ENCODE assay signal across 12 mouse cellular contexts in genomic region chr2:152409781-152410180, GRCm38 (mm10). TPM values are rescaled to one million over a fixed set of nuclear protein-coding genes. Genes with fewer than 3 reads are reported as not detected.
DNase-seq lines count a peak whose midpoint lies in the region; ATAC-seq and TF ChIP-seq lines count a peak whose summit lies in the region.
"Had no signal": no experiment of that assay in that cellular context is flagged by ENCODE, and none has a peak within 500 bp of the region (broad histone marks: within the 10 kb centered on the region; RNA-seq: fewer than 3 reads in every experiment).

No protein-coding gene starts in this region.

- peak overlapping the region; percentile 96 to 99 for H3K27ac ChIP-seq in heart, embryonic 14.5 days (replicated peaks in 1 of 2; ENCODE audit: control insufficient read depth in 1 of 2, insufficient read depth in 1 of 2, low read depth in 2 of 2, low read length in 2 of 2)
- peak overlapping the region; percentile 34; the same call in 1 of the 2 replicates for H3K27ac ChIP-seq in lung, postnatal 0 days (ENCODE audit: low read length)
- peak overlapping the region; percentile 74; the same call in 1 of the 2 replicates for H3K27ac ChIP-seq in hindbrain, embryonic 15.5 days (replicated peaks)
- H3K27ac ChIP-seq in stomach, embryonic 16.5 days (ENCODE audit: low read length), result peak overlapping the region; percentile 99
- H3K27ac ChIP-seq: left cerebral cortex, adult 2 months had no signal

- H3K27me3 ChIP-seq in heart, embryonic 14.5 days (ENCODE audit: control insufficient read depth, insufficient read depth, low read length), result no peaks in the 10 kb centered on the region
- H3K27me3 ChIP-seq in lung, postnatal 0 days (replicated peaks; ENCODE audit: insufficient read depth, low read length), result no peaks in the 10 kb centered on the region
- H3K27me3 ChIP-seq in hindbrain, embryonic 15.5 days, result no peaks in the 10 kb centered on the region
- H3K27me3 ChIP-seq in stomach, embryonic 16.5 days (ENCODE audit: control insufficient read depth, insufficient read depth, low read length), result no peaks in the 10 kb centered on the region

- no peak for ATAC-seq in heart, embryonic 14.5 days (ENCODE audit: insufficient number of reproducible peaks, insufficient read depth, low FRiP score, low read depth)
- no peak for ATAC-seq in lung, postnatal 0 days
- no peak for ATAC-seq in hindbrain, embryonic 15.5 days (ENCODE audit: low FRiP score, low read depth)
- ATAC-seq in stomach, embryonic 16.5 days (ENCODE audit: insufficient read depth, low FRiP score), result no peak
- ATAC-seq: inflammation-experienced regulatory T-cells, adult 6 months had no signal

- H3K4me1 ChIP-seq in heart, embryonic 14.5 days (ENCODE audit: control insufficient read depth in 2 of 2, insufficient read depth in 2 of 2, low read length in 2 of 2), result peaks cover 22 to 37% of the 10 kb centered on the region in 2 experiments
- H3K4me1 ChIP-seq in lung, postnatal 0 days (ENCODE audit: insufficient read depth, low read depth, low read length), result peaks cover 11% of the 10 kb centered on the region; the same call in 1 of the 2 replicates
- peaks cover 52% of the 10 kb centered on the region for H3K4me1 ChIP-seq in hindbrain, embryonic 15.5 days (replicated peaks)
- peaks cover 31% of the 10 kb centered on the region for H3K4me1 ChIP-seq in stomach, embryonic 16.5 days (ENCODE audit: control insufficient read depth, insufficient read depth, low read length)

- TF ChIP-seq EP300 in lung, postnatal 0 days (IDR thresholded peaks at IDR 0.05), result no peak

- no peak overlapping the region for H3K9ac ChIP-seq in heart, embryonic 14.5 days (ENCODE audit: low read length)
- no peak overlapping the region for H3K9ac ChIP-seq in lung, postnatal 0 days (replicated peaks; ENCODE audit: low read depth)
- H3K9ac ChIP-seq in hindbrain, embryonic 15.5 days, result no peak overlapping the region
- no peak overlapping the region; the same call in 1 of the 2 replicates for H3K9ac ChIP-seq in stomach, embryonic 16.5 days (ENCODE audit: low read length)

- H3K4me3 ChIP-seq in heart, embryonic 14.5 days (ENCODE audit: control insufficient read depth in 1 of 2, insufficient read depth in 1 of 2, low read depth in 1 of 2, low read length in 2 of 2), result no peak overlapping the region
- H3K4me3 ChIP-seq in lung, postnatal 0 days (ENCODE audit: low read depth, low read length), result no peak overlapping the region
- H3K4me3 ChIP-seq in hindbrain, embryonic 15.5 days, result no peak overlapping the region
- H3K4me3 ChIP-seq in stomach, embryonic 16.5 days (replicated peaks; ENCODE audit: low read length), result no peak overlapping the region
- H3K4me3 ChIP-seq: left cerebral cortex, adult 2 months; megakaryocyte, embryonic 14.5 days had no signal

- no peak for DNase-seq in heart, postnatal 4 days
- DNase-seq in lung, postnatal 0 days (ENCODE audit: low spot score), result no peak
- no peak for DNase-seq in lung, postnatal 36 days
- DNase-seq in ovary, adult 18-20 months (ENCODE audit: low spot score), result no peak
- DNase-seq: cerebellum, adult 11 months had no signal

- peaks cover 7% of the 10 kb centered on the region; the same call in 1 of the 2 replicates for H3K36me3 ChIP-seq in heart, embryonic 14.5 days (ENCODE audit: control insufficient read depth, insufficient read depth, low read length)
- no peaks in the 10 kb centered on the region for H3K36me3 ChIP-seq in lung, postnatal 0 days (ENCODE audit: insufficient read depth, low read length)
- H3K36me3 ChIP-seq in hindbrain, embryonic 15.5 days, result no peaks in the 10 kb centered on the region
- no peaks in the 10 kb centered on the region for H3K36me3 ChIP-seq in stomach, embryonic 16.5 days (ENCODE audit: control insufficient read depth, insufficient read depth, low read length)

- no peak overlapping the region for H3K4me2 ChIP-seq in heart, embryonic 14.5 days (ENCODE audit: low read length)
- H3K4me2 ChIP-seq in lung, postnatal 0 days (replicated peaks; ENCODE audit: low read depth, low read length), result no peak overlapping the region
- H3K4me2 ChIP-seq in hindbrain, embryonic 15.5 days, result no peak overlapping the region
- H3K4me2 ChIP-seq in stomach, embryonic 16.5 days (ENCODE audit: low read depth, low read length), result no peak overlapping the region

- TF ChIP-seq CTCF in lung, postnatal 0 days (IDR thresholded peaks at IDR 0.05), result no peak

- 70% methylated on average over 6 of the region's 6 CpGs for WGBS in heart, embryonic 14.5 days
- WGBS in lung, postnatal 0 days, result 56% methylated on average over 6 of the region's 6 CpGs
- WGBS in hindbrain, embryonic 15.5 days, result 79% methylated on average over 6 of the region's 6 CpGs
- 61% methylated on average over 6 of the region's 6 CpGs for whole genome bisulfite sequencing in stomach, embryonic 16.5 days

- no peaks in the 10 kb centered on the region for H3K9me3 ChIP-seq in heart, embryonic 14.5 days (ENCODE audit: control insufficient read depth, low read length)
- H3K9me3 ChIP-seq in lung, postnatal 0 days (ENCODE audit: low read length), result no peaks in the 10 kb centered on the region
- no peaks in the 10 kb centered on the region for H3K9me3 ChIP-seq in hindbrain, embryonic 15.5 days
- H3K9me3 ChIP-seq in stomach, embryonic 16.5 days (replicated peaks; ENCODE audit: control insufficient read depth, low read length), result no peaks in the 10 kb centered on the region

RNA-seq across cellular contexts. Expression of gene Zcchc3, which starts 5.0 kb away (rescaled TPM):
- 35.7 and 36.1 TPM in 2 replicates for polyA plus RNA-seq in heart, embryonic 14.5 days (2014; fragmentation: Nextera tagmentation; extraction: Ambion mirVana)
- total RNA-seq in heart, postnatal 4 days (2021), result 10 to 100 TPM; 24.9 to 27.4 TPM
- 17.3 TPM in 2 replicates for polyA plus RNA-seq in lung, postnatal 0 days (2015; fragmentation: Nextera tagmentation; extraction: Ambion mirVana)
- 18.6 TPM in 2 replicates for polyA plus RNA-seq in hindbrain, embryonic 15.5 days (2015; fragmentation: Nextera tagmentation; extraction: Ambion mirVana)
- polyA plus RNA-seq in stomach, embryonic 16.5 days (2015; fragmentation: Nextera tagmentation; extraction: Ambion mirVana), result 17.1 and 19.9 TPM in 2 replicates

RNA-seq across cellular contexts. Expression of gene 6820408C15Rik, which starts 5.6 kb away (rescaled TPM):
- polyA plus RNA-seq in heart, embryonic 14.5 days (2014; fragmentation: Nextera tagmentation; extraction: Ambion mirVana), result 1.8 and 2.3 TPM in 2 replicates
- 1 to 10 TPM; 3.8 to 4.0 TPM for total RNA-seq in heart, postnatal 4 days (2021)
- 10.7 and 14.6 TPM in 2 replicates for polyA plus RNA-seq in lung, postnatal 0 days (2015; fragmentation: Nextera tagmentation; extraction: Ambion mirVana)
- polyA plus RNA-seq in hindbrain, embryonic 15.5 days (2015; fragmentation: Nextera tagmentation; extraction: Ambion mirVana), result 2.2 and 2.3 TPM in 2 replicates
- 0.26 and 0.79 TPM in 2 replicates for polyA plus RNA-seq in stomach, embryonic 16.5 days (2015; fragmentation: Nextera tagmentation; extraction: Ambion mirVana)
- polyA plus RNA-seq: inflammation-experienced regulatory T-cells, adult 6 months had no signal

RNA-seq across cellular contexts. Expression of gene Sox12, which starts 11.9 kb away (rescaled TPM):
- 13.1 and 15.0 TPM in 2 replicates for polyA plus RNA-seq in heart, embryonic 14.5 days (2014; fragmentation: Nextera tagmentation; extraction: Ambion mirVana)
- total RNA-seq in heart, postnatal 4 days (2021), result 10 to 100 TPM; 42.3 to 42.6 TPM
- polyA plus RNA-seq in lung, postnatal 0 days (2015; fragmentation: Nextera tagmentation; extraction: Ambion mirVana), result 3.5 and 3.9 TPM in 2 replicates
- polyA plus RNA-seq in hindbrain, embryonic 15.5 days (2015; fragmentation: Nextera tagmentation; extraction: Ambion mirVana), result 13.8 and 14.9 TPM in 2 replicates
- 4.5 and 5.2 TPM in 2 replicates for polyA plus RNA-seq in stomach, embryonic 16.5 days (2015; fragmentation: Nextera tagmentation; extraction: Ambion mirVana)

RNA-seq across cellular contexts. Expression of gene Nrsn2, which starts 33.3 kb away (rescaled TPM):
- polyA plus RNA-seq in heart, embryonic 14.5 days (2014; fragmentation: Nextera tagmentation; extraction: Ambion mirVana), result 2.2 and 3.8 TPM in 2 replicates
- total RNA-seq in heart, postnatal 4 days (2021), result not detected
- polyA plus RNA-seq in lung, postnatal 0 days (2015; fragmentation: Nextera tagmentation; extraction: Ambion mirVana), result not detected in 2 replicates
- polyA plus RNA-seq in hindbrain, embryonic 15.5 days (2015; fragmentation: Nextera tagmentation; extraction: Ambion mirVana), result 50.6 and 60.3 TPM in 2 replicates
- polyA plus RNA-seq in stomach, embryonic 16.5 days (2015; fragmentation: Nextera tagmentation; extraction: Ambion mirVana), result 1.8 and 2.3 TPM in 2 replicates
- polyA plus RNA-seq: inflammation-experienced regulatory T-cells, adult 6 months; thymus, postnatal 0 days had no signal

RNA-seq across cellular contexts. Expression of gene Defb23, which starts 54.6 kb away (rescaled TPM):
- polyA plus RNA-seq in heart, embryonic 14.5 days (2014; fragmentation: Nextera tagmentation; extraction: Ambion mirVana), result not detected in 2 replicates
- not detected for total RNA-seq in heart, postnatal 4 days (2021)
- polyA plus RNA-seq in lung, postnatal 0 days (2015; fragmentation: Nextera tagmentation; extraction: Ambion mirVana), result not detected in 2 replicates
- polyA plus RNA-seq in hindbrain, embryonic 15.5 days (2015; fragmentation: Nextera tagmentation; extraction: Ambion mirVana), result not detected in 2 replicates
- polyA plus RNA-seq in stomach, embryonic 16.5 days (2015; fragmentation: Nextera tagmentation; extraction: Ambion mirVana), result not detected in 2 replicates
- total RNA-seq: left cerebral cortex, adult 2 months had no signal
- polyA plus RNA-seq: inflammation-experienced regulatory T-cells, adult 6 months had no signal

Comparison
In these comparisons a context has a peak if more than half of its experiments do, and no peak if none do; other contexts are left out.
1. H3K27ac ChIP-seq: peak in every context shown above with its lines; median percentile 99 in stomach, embryonic 16.5 days; 98 in heart, embryonic 14.5 days; 74 in hindbrain, embryonic 15.5 days; 34 in lung, postnatal 0 days.